Mouse (Mus musculus) retina, embryonic 14.5 days (tissue): ENCODE measurements at regions not wholly inside any gene's neighbourhood (a gene's known extent, or its start where the extent isn't known, plus 50 kb on each side); places are given as distances from the start of the nearest gene placed in this dataset.

Experiments
- DNase-seq: peaks from one replicate; pipeline ENCODE4 v3.0.0-alpha.2; 2015; ENCODE audit warnings: low spot score

GRCm38 (mm10) chr9:83273361-83273975, 127.0 kb upstream of the Hmgn3 start:
- no peak for DNase-seq

- DNase-seq, result no peak
These were observed 119.3 kb upstream of the Hmgn3 start for GRCm38 (mm10) chr9:83265736-83266135.

GRCm38 (mm10) chr9:83259511-83259910, 113.0 kb upstream of the Hmgn3 start:
- no peak for DNase-seq

- no peak for DNase-seq
These were observed 112.5 kb upstream of the Hmgn3 start for GRCm38 (mm10) chr9:83258986-83259385.

GRCm38 (mm10) chr9:83258476-83258875, 112.0 kb upstream of the Hmgn3 start:
- no peak for DNase-seq

- no peak for DNase-seq
These were observed 107.9 kb upstream of the Hmgn3 start for GRCm38 (mm10) chr9:83254356-83254755.

- no peak for DNase-seq
These were observed 107.3 kb upstream of the Hmgn3 start for GRCm38 (mm10) chr9:83253789-83254188.

- no peak for DNase-seq
These were observed 105.3 kb upstream of the Hmgn3 start for GRCm38 (mm10) chr9:83251793-83252192.

- no peak for DNase-seq
These were observed 103.4 kb upstream of the Hmgn3 start for GRCm38 (mm10) chr9:83249871-83250270.

- DNase-seq, result no peak
These were observed 101.8 kb upstream of the Hmgn3 start for GRCm38 (mm10) chr9:83248164-83248730.

GRCm38 (mm10) chr9:83247066-83247668, 100.7 kb upstream of the Hmgn3 start:
- no peak for DNase-seq

GRCm38 (mm10) chr9:83241119-83241518, 94.6 kb upstream of the Hmgn3 start:
- DNase-seq, result no peak

- DNase-seq, result no peak
These were observed 92.6 kb upstream of the Hmgn3 start for GRCm38 (mm10) chr9:83239097-83239496.

GRCm38 (mm10) chr9:83221866-83222265, 75.4 kb upstream of the Hmgn3 start:
- no peak for DNase-seq

- DNase-seq, result no peak
These were observed 56.1 kb upstream of the Hmgn3 start for GRCm38 (mm10) chr9:83202583-83202982.

- no peak for DNase-seq
These were observed 53.3 kb upstream of the Hmgn3 start for GRCm38 (mm10) chr9:83199771-83200170.

- no peak for DNase-seq
These were observed 52.7 kb upstream of the Hmgn3 start for GRCm38 (mm10) chr9:83199176-83199575.

- DNase-seq, result no peak
These were observed 50.5 kb upstream of the Hmgn3 start for GRCm38 (mm10) chr9:83197013-83197412.
